Mouse (Mus musculus) embryonic facial prominence, embryonic 11.5 days (tissue): ENCODE measurements around the gene Zmiz1. TPM values are rescaled to one million over a fixed set of nuclear protein-coding genes. Genes with fewer than 3 reads are reported as not detected.

Experiments used
- ATAC-seq: fragments of 200-750 bp; cut with Nextera tagmentation; replicated peaks from 2 replicates; pipeline ENCODE4 v1.8.0; 2017; ENCODE audit warnings: low read depth; ENCODE audit not compliant: insufficient number of reproducible peaks, low FRiP score, low TSS enrichment
- DNase-seq: peaks from one replicate; pipeline ENCODE4 v3.0.0-alpha.2; 2015; ENCODE audit warnings: low spot score
- H3K27ac ChIP-seq: fragments of 300-500 bp; sonication (generic); replicated peaks from 2 replicates; pipeline ENCODE4 v1.5.1; 2014; ENCODE audit warnings: mild to moderate bottlenecking, low read depth, low read length, control low read depth
- H3K27me3 ChIP-seq: fragments of 300-500 bp; sonication (generic); 2 replicates; pipeline ENCODE4 v1.6.1; 2014; ENCODE audit warnings: mild to moderate bottlenecking, low read length, moderate library complexity, mixed read lengths; ENCODE audit not compliant: control insufficient read depth, insufficient read depth
- H3K36me3 ChIP-seq: fragments of 300-500 bp; sonication (generic); replicated peaks from 2 replicates; pipeline ENCODE4 v1.6.1; 2014; ENCODE audit warnings: low read depth, mild to moderate bottlenecking, low read length, moderate library complexity, mixed read lengths; ENCODE audit not compliant: control insufficient read depth, insufficient read depth
- H3K4me1 ChIP-seq: fragments of 300-500 bp; sonication (generic); 2 replicates; pipeline ENCODE4 v1.6.1; 2014; ENCODE audit warnings: low read length, mixed read lengths; ENCODE audit not compliant: control insufficient read depth, insufficient read depth
- H3K4me2 ChIP-seq: fragments of 300-500 bp; sonication (generic); 2 replicates; pipeline ENCODE4 v1.6.1; 2014; ENCODE audit warnings: low read depth, mild to moderate bottlenecking, control low read depth, low read length, moderate library complexity
- H3K4me3 ChIP-seq: fragments of 300-500 bp; sonication (generic); 2 replicates; pipeline ENCODE4 v1.5.1; 2014; ENCODE audit warnings: low read depth, low read length, control low read depth
- H3K9ac ChIP-seq: fragments of 300-500 bp; sonication (generic); replicated peaks from 2 replicates; pipeline ENCODE4 v1.6.1; 2014; ENCODE audit warnings: mild to moderate bottlenecking, control low read depth, low read length
- H3K9me3 ChIP-seq: fragments of 300-500 bp; sonication (generic); replicated peaks from 2 replicates; pipeline ENCODE4 v1.6.1; 2016; ENCODE audit warnings: mild to moderate bottlenecking, low read length, inconsistent platforms, mixed read lengths; ENCODE audit not compliant: control insufficient read depth
- WGBS: fragments of 180-500 bp; shearing (Covaris S2); extraction: QIAGEN DNeasy Blood & Tissue Kit; methylation state at CpG from one replicate; pipeline ENCODE4 v1.1.7; 2014; 5-methylcytosine and 5-hydroxymethylcytosine counted together
- polyA plus RNA-seq: library from polyadenylated mRNA; unstranded; fragments of >200 nt; fragmentation: Nextera tagmentation; extraction: Ambion mirVana; gene quantifications from 2 replicates; pipeline ENCODE4 v1.2.1, GENCODE M21; 2014

Gene Zmiz1
- polyA plus RNA-seq, 1 experiment from 2014 or later: 27.7 TPM

- no peaks in the 10 kb centered on the region for H3K27me3 ChIP-seq
- no peak overlapping the region for H3K9ac ChIP-seq
- no peak overlapping the region for H3K4me3 ChIP-seq
- ATAC-seq (no peak), DNase-seq (no peak)
- H3K36me3 ChIP-seq: peaks cover 2% of the 10 kb centered on the region; the same call in 1 of the 2 replicates
- peaks cover 2% of the 10 kb centered on the region for H3K4me1 ChIP-seq
- no peaks in the 10 kb centered on the region for H3K9me3 ChIP-seq
- no peak overlapping the region for H3K27ac ChIP-seq
- 41% methylated on average over 4 of the region's 4 CpGs for WGBS
- H3K4me2 ChIP-seq: no peak overlapping the region
These were observed 161.8 kb downstream of the Zmiz1 start for GRCm38 (mm10) chr14:25620766-25621165.

- DNase-seq (no peak), ATAC-seq (no peak)
- 62% methylated on average over 7 of the region's 7 CpGs for WGBS
- Histone ChIP-seq H3K4me2 (no peak overlapping the region), H3K36me3 (peaks cover 2% of the 10 kb centered on the region; the same call in 1 of the 2 replicates), H3K9me3 (no peaks in the 10 kb centered on the region), H3K27me3 (no peaks in the 10 kb centered on the region), H3K9ac (no peak overlapping the region), H3K4me3 (no peak overlapping the region), H3K4me1 (peaks cover 2% of the 10 kb centered on the region), H3K27ac (no peak overlapping the region)
These were observed 164.7 kb downstream of the Zmiz1 start for GRCm38 (mm10) chr14:25623698-25624097.

- no peak overlapping the region for H3K4me3 ChIP-seq
- H3K9ac ChIP-seq: no peak overlapping the region
- no peak for DNase-seq
- ATAC-seq: no peak
- H3K4me2 ChIP-seq: no peak overlapping the region
- H3K9me3 ChIP-seq: no peaks in the 10 kb centered on the region
- H3K27me3 ChIP-seq: no peaks in the 10 kb centered on the region
- no peak overlapping the region for H3K27ac ChIP-seq
- H3K4me1 ChIP-seq: no peaks in the 10 kb centered on the region
- 85% methylated on average over 6 of the region's 6 CpGs for WGBS
- peaks cover 2% of the 10 kb centered on the region; the same call in 1 of the 2 replicates for H3K36me3 ChIP-seq
These were observed 165.7 kb downstream of the Zmiz1 start for GRCm38 (mm10) chr14:25624659-25625058.

DNA sequence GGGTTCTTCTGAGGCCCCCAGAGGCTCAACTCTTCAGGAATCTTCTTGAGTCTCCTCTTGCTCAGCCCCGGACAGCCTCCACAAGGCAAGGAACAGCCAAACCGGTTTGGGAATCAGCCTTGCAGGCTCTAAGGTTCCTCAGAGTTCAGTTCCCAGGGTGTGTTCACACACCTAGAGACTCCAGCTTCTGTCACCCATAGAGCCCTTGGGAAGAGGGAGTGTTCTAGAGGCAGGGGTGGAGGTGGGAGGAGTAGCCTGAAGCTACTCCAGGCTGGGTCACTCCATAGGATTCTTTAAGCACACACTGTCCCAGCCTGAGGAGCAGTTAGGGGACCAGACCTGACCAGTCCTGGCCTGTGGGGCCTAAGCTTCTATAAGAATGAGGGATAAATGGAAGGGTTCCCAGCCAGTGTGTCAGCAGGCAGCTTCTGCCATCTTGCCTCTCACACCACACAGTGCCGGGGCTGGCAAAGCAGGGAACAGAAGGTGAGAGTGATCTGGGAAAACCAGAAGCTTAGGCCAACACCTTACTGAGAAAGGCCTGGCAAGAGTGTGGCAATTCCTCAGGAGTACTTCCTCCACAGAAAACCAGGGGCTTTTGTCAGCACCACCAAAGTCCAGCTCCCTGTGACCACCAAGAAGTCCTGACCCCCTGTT is 168.7 kb downstream of the Zmiz1 start:
- no peak overlapping the region for H3K4me3 ChIP-seq
- peaks cover 2% of the 10 kb centered on the region; the same call in 1 of the 2 replicates for H3K36me3 ChIP-seq
- no peak overlapping the region for H3K4me2 ChIP-seq
- no peak overlapping the region for H3K9ac ChIP-seq
- DNase-seq: no peak
- 78% methylated on average over 3 of the region's 3 CpGs for WGBS
- no peaks in the 10 kb centered on the region for H3K27me3 ChIP-seq
- ATAC-seq: no peak
- H3K9me3 ChIP-seq: no peaks in the 10 kb centered on the region
- H3K27ac ChIP-seq: no peak overlapping the region
- no peaks in the 10 kb centered on the region for H3K4me1 ChIP-seq

DNA sequence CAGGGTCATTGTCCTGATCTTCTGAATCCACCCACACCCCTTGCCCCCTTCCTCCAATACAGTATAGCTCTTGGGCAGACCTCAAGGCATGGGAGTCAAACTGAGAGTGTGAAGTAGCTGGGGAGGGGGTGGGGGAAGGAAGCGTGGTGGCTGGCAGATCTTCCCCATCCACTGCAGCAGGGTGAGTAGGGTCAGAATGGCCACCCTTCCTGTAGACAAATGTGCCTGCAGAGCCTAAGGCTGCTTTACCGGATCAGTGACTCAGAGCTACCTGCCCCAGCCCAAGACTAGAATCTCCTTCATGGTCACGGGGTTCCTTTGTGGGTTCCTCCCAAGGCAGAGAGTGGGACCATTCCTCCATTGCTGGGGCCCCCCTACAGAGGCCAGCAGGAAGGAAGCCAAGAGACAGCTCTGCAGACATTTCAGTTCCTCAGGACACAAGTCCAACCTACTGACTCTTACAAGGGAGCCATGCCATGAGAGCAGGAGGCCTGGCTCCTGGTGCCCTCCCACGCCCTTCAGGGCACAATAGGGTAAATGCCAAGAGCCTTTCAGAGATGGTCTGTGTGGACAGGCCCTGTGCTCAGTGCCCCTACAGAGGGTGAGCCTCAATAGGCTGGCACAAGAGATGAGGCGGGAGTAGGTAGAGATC is 169.6 kb downstream of the Zmiz1 start:
- no peaks in the 10 kb centered on the region for H3K9me3 ChIP-seq
- H3K27me3 ChIP-seq: no peaks in the 10 kb centered on the region
- DNase-seq (no peak), ATAC-seq (no peak)
- peaks cover 2% of the 10 kb centered on the region; the same call in 1 of the 2 replicates for H3K36me3 ChIP-seq
- H3K9ac ChIP-seq: no peak overlapping the region
- WGBS: 88% methylated on average over 5 of the region's 5 CpGs
- H3K27ac ChIP-seq: no peak overlapping the region
- H3K4me1 ChIP-seq: no peaks in the 10 kb centered on the region
- no peak overlapping the region for H3K4me2 ChIP-seq
- H3K4me3 ChIP-seq: no peak overlapping the region

DNA sequence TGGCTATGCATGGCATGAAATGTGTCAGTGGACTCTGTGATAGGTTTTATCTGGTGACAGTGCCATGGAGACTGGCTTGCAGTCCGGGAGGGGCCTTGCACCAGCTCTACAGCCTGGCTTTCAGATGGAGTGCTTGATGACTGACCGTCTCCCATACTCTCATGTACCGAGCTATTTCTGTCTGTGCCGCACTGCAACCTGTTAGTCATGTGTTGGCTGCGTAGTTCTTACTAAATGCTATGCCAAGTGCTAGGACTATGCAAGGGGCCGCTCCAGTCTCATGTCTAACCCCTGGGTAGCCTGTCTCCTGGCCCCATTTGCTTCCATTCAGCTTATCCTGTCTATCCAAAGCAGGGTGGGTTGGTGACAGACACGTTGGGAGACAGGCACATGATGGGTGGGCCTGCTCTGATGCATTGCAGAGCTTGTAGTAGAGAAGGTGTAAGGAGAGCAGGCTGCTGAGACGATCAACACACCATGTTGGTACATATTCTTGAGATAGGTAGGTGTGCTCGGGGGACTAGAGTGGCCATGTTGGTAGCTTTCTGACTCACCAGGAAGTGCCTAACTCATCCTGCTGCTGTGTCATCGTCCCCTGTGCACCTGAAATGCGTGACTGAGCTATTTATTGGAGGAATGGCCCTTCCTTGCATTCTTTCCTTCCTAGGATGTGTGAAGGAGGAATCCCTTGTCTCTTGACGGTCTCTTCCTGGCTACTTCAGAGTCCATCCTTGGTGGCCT is 171.1 kb downstream of the Zmiz1 start:
- ATAC-seq (no peak), DNase-seq (no peak)
- peaks cover under 1% of the 10 kb centered on the region; the same call in 1 of the 2 replicates for H3K36me3 ChIP-seq
- H3K9me3 ChIP-seq: no peaks in the 10 kb centered on the region
- no peak overlapping the region for H3K9ac ChIP-seq
- WGBS: 86% methylated on average over 12 of the region's 12 CpGs
- peaks cover 3% of the 10 kb centered on the region; the same call in 1 of the 2 replicates for H3K4me1 ChIP-seq
- H3K4me3 ChIP-seq: no peak overlapping the region
- H3K27me3 ChIP-seq: no peaks in the 10 kb centered on the region
- no peak overlapping the region for H3K4me2 ChIP-seq
- no peak overlapping the region for H3K27ac ChIP-seq

GRCm38 (mm10) chr14:25630647-25631409 is 171.8 kb downstream of the Zmiz1 start:
- DNase-seq (no peak), ATAC-seq (no peak)
- Histone ChIP-seq H3K27ac (no peak overlapping the region), H3K4me1 (peaks cover 3% of the 10 kb centered on the region; the same call in 1 of the 2 replicates), H3K4me2 (no peak overlapping the region), H3K4me3 (no peak overlapping the region), H3K27me3 (no peaks in the 10 kb centered on the region), H3K9me3 (no peaks in the 10 kb centered on the region), H3K36me3 (peaks cover under 1% of the 10 kb centered on the region; the same call in 1 of the 2 replicates), H3K9ac (no peak overlapping the region)
- WGBS: 88% methylated on average over 7 of the region's 7 CpGs
